8 mouse cellular contexts compared by ENCODE assay signal in the genomic region with DNA sequence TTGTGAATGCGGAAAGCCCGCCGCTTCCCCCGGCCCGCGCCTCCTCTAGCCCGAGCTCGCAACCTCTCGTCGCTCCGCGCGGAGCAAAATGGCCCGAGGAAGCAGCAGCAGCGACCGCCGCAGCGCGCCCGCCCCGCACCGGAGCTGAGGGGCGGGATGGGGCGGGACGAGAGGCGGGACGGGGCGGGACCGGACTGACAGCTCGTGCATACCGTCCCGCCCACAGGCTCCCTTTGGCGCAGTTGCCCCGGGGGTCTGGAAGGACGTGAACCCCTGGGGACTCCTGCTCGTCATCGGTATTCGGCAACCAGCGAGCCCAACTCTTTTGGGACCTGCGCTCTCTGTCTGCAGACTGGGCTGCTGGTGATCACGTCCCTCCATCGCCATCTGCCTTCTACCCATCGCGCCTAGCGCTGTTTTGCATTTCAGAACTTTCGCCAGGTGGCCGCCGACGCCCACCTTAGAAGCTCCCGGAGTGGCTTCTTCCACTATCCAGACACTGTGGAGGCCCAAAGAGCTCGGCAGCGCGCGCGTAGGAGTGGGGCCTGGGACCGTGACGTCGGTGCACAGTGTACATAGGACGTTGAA. TPM values are rescaled to one million over a fixed set of nuclear protein-coding genes. Genes with fewer than 3 reads are reported as not detected.
DNase-seq lines count a peak whose midpoint lies in the region; ATAC-seq lines count a peak whose summit lies in the region.

Fnbp1 (minus strand) TSS at position 142 of the 588 bp plus-strand sequence.

- H3K9me3 ChIP-seq in hindbrain, embryonic 13.5 days: no peaks in the 10 kb centered on the region

- under 1% methylated on average over 55 of the region's 59 CpGs for WGBS in hindbrain, embryonic 13.5 days

- peak within 1 kb of the TSS; percentile 91 for H3K27ac ChIP-seq in hindbrain, embryonic 13.5 days

- ATAC-seq in hindbrain, embryonic 13.5 days (ENCODE audit: low FRiP score): peak; percentile 95

- peak within 1 kb of the TSS; percentile 96 for H3K9ac ChIP-seq in hindbrain, embryonic 13.5 days

- H3K4me1 ChIP-seq in hindbrain, embryonic 13.5 days (replicated peaks): peaks cover 30% of the 10 kb centered on the region

- H3K4me2 ChIP-seq in hindbrain, embryonic 13.5 days: peak within 1 kb of the TSS; percentile 84

- peak within 1 kb of the TSS; percentile 87 for H3K4me3 ChIP-seq in hindbrain, embryonic 13.5 days

- DNase-seq in T-cell, adult 2 months (ENCODE audit: low spot score): peak; percentile 86
- DNase-seq in cerebellum, postnatal 25 days: peak; percentile 91 to 94
- DNase-seq in frontal cortex, postnatal 25 days (ENCODE audit: low spot score in 2 of 2): peak; percentile 65 to 72
- peak; percentile 74 for DNase-seq in left cerebral cortex, adult 11 months (ENCODE audit: low spot score)
- DNase-seq in lung, postnatal 36 days: peak; percentile 92
- peak; percentile 84 for DNase-seq in retina, embryonic 14.5 days (ENCODE audit: low spot score)
- peak; percentile 94 for DNase-seq in thymus, postnatal 4 days

- H3K36me3 ChIP-seq in hindbrain, embryonic 13.5 days: peaks cover 19% of the 10 kb centered on the region

- peaks cover 18% of the 10 kb centered on the region; the same call in 1 of the 2 replicates for H3K27me3 ChIP-seq in hindbrain, embryonic 13.5 days

RNA-seq across cellular contexts. Expression of gene Fnbp1, which starts in this region (rescaled TPM):
- polyA plus RNA-seq in hindbrain, embryonic 13.5 days (2015; fragmentation: Nextera tagmentation; extraction: Ambion mirVana): 20.7 and 21.9 TPM in 2 replicates

Comparison
In these comparisons a context has a peak if more than half of its experiments do, and no peak if none do; other contexts are left out.
1. Peak in every context shown above with its lines: DNase-seq, ATAC-seq, H3K4me3 ChIP-seq and H3K27ac ChIP-seq.